8 mouse cellular contexts compared by ENCODE assay signal in the genomic region with DNA sequence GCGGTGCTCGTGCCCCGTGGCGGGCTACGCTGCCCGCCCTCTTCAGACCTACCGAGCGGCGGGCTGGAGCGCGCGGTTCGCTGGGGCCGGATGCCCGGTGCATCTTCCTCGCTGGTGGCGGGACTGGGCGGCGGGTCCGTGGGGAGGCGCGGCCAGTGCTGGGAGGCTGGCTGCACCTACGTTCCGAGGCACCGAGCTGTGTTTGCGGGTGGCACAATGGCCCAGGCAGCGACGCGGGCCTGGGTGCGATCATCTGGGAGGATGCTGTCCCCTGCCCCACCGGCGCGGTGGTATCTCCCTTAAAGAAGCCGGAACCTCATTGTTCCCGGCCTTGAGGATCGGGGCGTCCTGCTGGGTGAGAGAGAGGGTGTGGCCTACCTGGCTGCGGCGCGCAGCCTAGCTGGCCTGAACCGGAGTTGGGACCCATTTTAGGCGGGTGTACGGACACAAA. TPM values are rescaled to one million over a fixed set of nuclear protein-coding genes. Genes with fewer than 3 reads are reported as not detected.
DNase-seq lines count a peak whose midpoint lies in the region; ATAC-seq lines count a peak whose summit lies in the region.

Pdik1l (minus strand) TSS at position 321 of the 451 bp plus-strand sequence.

- H3K9ac ChIP-seq in limb, embryonic 12.5 days (replicated peaks) = peak within 1 kb of the TSS; percentile 98
- peak within 1 kb of the TSS; percentile 99 for H3K9ac ChIP-seq in midbrain, embryonic 14.5 days (replicated peaks; ENCODE audit: low read length)

- peaks cover 22% of the 10 kb centered on the region for H3K4me1 ChIP-seq in limb, embryonic 12.5 days (replicated peaks)
- peaks cover 21% of the 10 kb centered on the region for H3K4me1 ChIP-seq in midbrain, embryonic 14.5 days (ENCODE audit: control insufficient read depth, insufficient read depth, low read length)

- H3K9me3 ChIP-seq in limb, embryonic 12.5 days = no peaks in the 10 kb centered on the region
- H3K9me3 ChIP-seq in midbrain, embryonic 14.5 days (ENCODE audit: control insufficient read depth, low read length) = no peaks in the 10 kb centered on the region

- peak within 1 kb of the TSS; percentile 98 for H3K4me3 ChIP-seq in limb, embryonic 12.5 days (replicated peaks)
- peak within 1 kb of the TSS; percentile 100 for H3K4me3 ChIP-seq in midbrain, embryonic 14.5 days (replicated peaks; ENCODE audit: low read depth, low read length)

- WGBS in limb, embryonic 12.5 days = under 1% methylated on average over 36 of the region's 43 CpGs
- WGBS in midbrain, embryonic 14.5 days = under 1% methylated on average over 43 of the region's 43 CpGs

- DNase-seq in 3134 (ENCODE audit: extremely low read depth, insufficient read length, low spot score) = peak; percentile 85
- DNase-seq in adrenal gland, adult 8-10 months = peak; percentile 70
- peak; percentile 81 for DNase-seq in embryo, embryonic 9.5 days (ENCODE audit: extremely low spot score)
- DNase-seq in heart, adult 11 months = peak; percentile 98
- DNase-seq in kidney, adult 18-20 months = peak; percentile 80
- peak; percentile 90 for DNase-seq in midbrain, embryonic 14.5 days
- peak; percentile 82 to 85 for DNase-seq in spleen, postnatal 10 days (ENCODE audit: low spot score in 2 of 2)

- H3K36me3 ChIP-seq in limb, embryonic 12.5 days = peaks cover 25% of the 10 kb centered on the region
- peaks cover 14% of the 10 kb centered on the region for H3K36me3 ChIP-seq in midbrain, embryonic 14.5 days (ENCODE audit: control insufficient read depth, insufficient read depth, low read length)

- peak within 1 kb of the TSS; percentile 98 for H3K4me2 ChIP-seq in limb, embryonic 12.5 days
- peak within 1 kb of the TSS; percentile 90 for H3K4me2 ChIP-seq in midbrain, embryonic 14.5 days (ENCODE audit: low read length)

- H3K27me3 ChIP-seq in limb, embryonic 12.5 days = 0 out of 2 replicates have a peak, but pooled peaks cover 3% of the 10 kb centered on the region
- no peaks in the 10 kb centered on the region for H3K27me3 ChIP-seq in midbrain, embryonic 14.5 days (ENCODE audit: control insufficient read depth, insufficient read depth, low read length)

- peak; percentile 69 for ATAC-seq in limb, embryonic 12.5 days (ENCODE audit: insufficient number of reproducible peaks, insufficient read depth, low FRiP score, low TSS enrichment, low read depth)
- ATAC-seq in midbrain, embryonic 14.5 days (ENCODE audit: low FRiP score, low TSS enrichment) = peak; percentile 82

- H3K27ac ChIP-seq in limb, embryonic 12.5 days = peak within 1 kb of the TSS; percentile 100
- H3K27ac ChIP-seq in midbrain, embryonic 14.5 days (replicated peaks; ENCODE audit: low read depth, low read length) = peak within 1 kb of the TSS; percentile 100

RNA-seq across cellular contexts. Expression of gene Pdik1l, which starts in this region (rescaled TPM):
- total RNA-seq in adrenal gland, adult 8-10 months (2022) = 10 to 100 TPM; 13.0 to 20.0 (median 15.5) TPM
- 23.9 and 24.6 TPM in 2 replicates for polyA plus RNA-seq in limb, embryonic 12.5 days (2016; fragmentation: Nextera tagmentation; extraction: Ambion mirVana)
- 41.0 and 48.6 TPM in 2 replicates for polyA plus RNA-seq in midbrain, embryonic 14.5 days (2014; fragmentation: Nextera tagmentation; extraction: Ambion mirVana)

Comparison
In these comparisons a context has a peak if more than half of its experiments do, and no peak if none do; other contexts are left out.
1. Peak in every context shown above with its lines: DNase-seq, ATAC-seq, H3K4me3 ChIP-seq and H3K27ac ChIP-seq.